Mouse (Mus musculus) MEL (cell line): ENCODE results near the gene Wdr5. TPM values are rescaled to one million over a fixed set of nuclear protein-coding genes. Genes with fewer than 3 reads are reported as not detected.

Source experiments
- DNase-seq: peaks from one replicate; pipeline ENCODE4 v3.0.0; 2011; ENCODE audit warnings: low read depth, low spot score
- H3K27ac ChIP-seq: 2 replicates; pipeline ENCODE4 v1.5.1; 2012; ENCODE audit warnings: low read depth, mild to moderate bottlenecking, control low read depth, low read length, moderate library complexity; ENCODE audit not compliant: control insufficient read depth
- H3K27me3 ChIP-seq, 2 experiments: fragments of 150-350 bp in 1 of 2; sonication (generic) in 1 of 2; 2 replicates each; pipeline ENCODE4 v1.6.1; 2012; ENCODE audit warnings: low read length in 2 of 2, mild to moderate bottlenecking in 2 of 2, improper control_type of control experiment in 1 of 2, moderate library complexity in 1 of 2; ENCODE audit not compliant: insufficient read depth in 2 of 2, control insufficient read depth in 1 of 2
- H3K36me3 ChIP-seq, 2 experiments: 2 replicates each; pipeline ENCODE4 v1.6.1; 2012 to 2014; ENCODE audit warnings: low read length in 2 of 2, improper control_type of control experiment in 1 of 2, inconsistent platforms in 1 of 2, mild to moderate bottlenecking in 1 of 2; ENCODE audit not compliant: insufficient read depth in 2 of 2, control insufficient read depth in 1 of 2
- H3K4me1 ChIP-seq, 2 experiments: fragments of 150-350 bp in 1 of 2; sonication (generic) in 1 of 2; 2 replicates each; pipeline ENCODE4 v1.6.1; 2012; ENCODE audit warnings: low read length in 2 of 2, improper control_type of control experiment in 1 of 2, mild to moderate bottlenecking in 1 of 2; ENCODE audit not compliant: insufficient read depth in 2 of 2, control insufficient read depth in 1 of 2
- H3K4me3 ChIP-seq, 2 experiments: fragments of 150-350 bp in 1 of 2; sonication (generic) in 1 of 2; 2 replicates each; pipeline ENCODE4 v1.5.1; 2012; ENCODE audit warnings: low read depth in 2 of 2, low read length in 2 of 2, mild to moderate bottlenecking in 2 of 2, moderate library complexity in 2 of 2, control low read depth in 1 of 2, improper control_type of control experiment in 1 of 2; ENCODE audit not compliant: control insufficient read depth in 1 of 2, insufficient read depth in 1 of 2
- H3K79me2 ChIP-seq: 2 replicates; pipeline ENCODE4 v1.6.1; 2012; ENCODE audit warnings: mild to moderate bottlenecking, low read length, moderate library complexity; ENCODE audit not compliant: control insufficient read depth, poor library complexity, insufficient read depth
- H3K9ac ChIP-seq: 2 replicates; pipeline ENCODE4 v1.6.1; 2012; ENCODE audit warnings: low read depth, mild to moderate bottlenecking, control low read depth, low read length, moderate library complexity; ENCODE audit not compliant: control insufficient read depth, poor library complexity, severe bottlenecking
- H3K9me3 ChIP-seq: fragments of 150-350 bp; sonication (generic); replicated peaks from 2 replicates; pipeline ENCODE4 v1.6.1; 2012; ENCODE audit warnings: mild to moderate bottlenecking, low read length, improper control_type of control experiment, moderate library complexity; ENCODE audit not compliant: insufficient read depth
- BHLHE40 ChIP-seq: IDR thresholded peaks from 2 replicates; pipeline ENCODE4 v1.6.1; 2012; ENCODE audit warnings: low read depth, mild to moderate bottlenecking, inconsistent platforms, low read length, improper control_type of control experiment, borderline replicate concordance
- CHD1 ChIP-seq: IDR thresholded peaks from 2 replicates; pipeline ENCODE4 v1.6.1; 2012; ENCODE audit warnings: low read depth, mild to moderate bottlenecking, inconsistent platforms, low read length, improper control_type of control experiment
- CHD2 ChIP-seq: IDR thresholded peaks from 2 replicates; pipeline ENCODE4 v1.6.1; 2011; ENCODE audit warnings: low read length, improper control_type of control experiment
- CTCF ChIP-seq, 3 experiments: IDR thresholded peaks in 2 of 3; conservative IDR thresholded peaks in 1 of 3; 2 replicates each; pipeline ENCODE4 v1.5.1; 2011 to 2012; ENCODE audit warnings: low read length in 3 of 3, low read depth in 2 of 3, mild to moderate bottlenecking in 2 of 3, improper control_type of control experiment in 1 of 3, inconsistent platforms in 1 of 3, mixed read lengths in 1 of 3, moderate library complexity in 1 of 3; ENCODE audit not compliant: control insufficient read depth in 1 of 3, insufficient read depth in 1 of 3, poor library complexity in 1 of 3, severe bottlenecking in 1 of 3
- E2F4 ChIP-seq: IDR thresholded peaks from 2 replicates; pipeline ENCODE4 v1.6.1; 2011; ENCODE audit warnings: low read depth, low read length, improper control_type of control experiment, borderline replicate concordance
- EP300 ChIP-seq, 2 experiments: IDR thresholded peaks; 2 replicates each; pipeline ENCODE4 v1.6.1; 2011; ENCODE audit warnings: improper control_type of control experiment in 2 of 2, low read length in 2 of 2, low read depth in 1 of 2, mild to moderate bottlenecking in 1 of 2
- ETS1 ChIP-seq: IDR thresholded peaks from 2 replicates; pipeline ENCODE4 v1.6.1; 2012; ENCODE audit warnings: low read depth, mild to moderate bottlenecking, inconsistent platforms, low read length, improper control_type of control experiment, moderate library complexity
- GABPA ChIP-seq: IDR thresholded peaks from 2 replicates; pipeline ENCODE4 v1.6.1; 2012; ENCODE audit warnings: low read depth, mild to moderate bottlenecking, inconsistent platforms, low read length, improper control_type of control experiment, moderate library complexity
- HCFC1 ChIP-seq: IDR thresholded peaks from 2 replicates; pipeline ENCODE4 v1.6.1; 2012; ENCODE audit warnings: low read depth, mild to moderate bottlenecking, inconsistent platforms, low read length, improper control_type of control experiment, moderate library complexity
- JUND ChIP-seq: IDR thresholded peaks from 2 replicates; pipeline ENCODE4 v1.6.1; 2011; ENCODE audit warnings: low read depth, mild to moderate bottlenecking, improper control_type of control experiment, low read length
- KAT2A ChIP-seq: conservative IDR thresholded peaks from 2 replicates; pipeline ENCODE4 v1.6.1; 2012; ENCODE audit warnings: low read depth, low read length, improper control_type of control experiment, inconsistent platforms
- MAFK ChIP-seq: IDR thresholded peaks from 2 replicates; pipeline ENCODE4 v1.6.1; 2011; ENCODE audit warnings: low read depth, mild to moderate bottlenecking, low read length, improper control_type of control experiment, borderline replicate concordance
- MAX ChIP-seq: IDR thresholded peaks from 2 replicates; pipeline ENCODE4 v1.6.1; 2011; ENCODE audit warnings: low read length, improper control_type of control experiment
- MEF2A ChIP-seq: IDR thresholded peaks from 2 replicates; pipeline ENCODE4 v1.6.1; 2014; ENCODE audit warnings: low read depth, mild to moderate bottlenecking, inconsistent platforms, low read length, improper control_type of control experiment; ENCODE audit not compliant: poor library complexity, insufficient replicate concordance, severe bottlenecking; ENCODE audit errors: extremely low read depth
- MXI1 ChIP-seq: IDR thresholded peaks from 2 replicates; pipeline ENCODE4 v1.6.1; 2011; ENCODE audit warnings: mild to moderate bottlenecking, low read depth, low read length, improper control_type of control experiment
- NELFE ChIP-seq: IDR thresholded peaks from 2 replicates; pipeline ENCODE4 v1.6.1; 2011; ENCODE audit warnings: low read depth, low read length, improper control_type of control experiment
- NRF1 ChIP-seq: IDR thresholded peaks from 2 replicates; pipeline ENCODE4 v1.6.1; 2014; ENCODE audit warnings: low read depth, mild to moderate bottlenecking, inconsistent platforms, low read length, improper control_type of control experiment, moderate library complexity; ENCODE audit not compliant: poor library complexity, insufficient read depth, severe bottlenecking
- POLR2A ChIP-seq, 2 experiments: IDR thresholded peaks; 2 replicates each; pipeline ENCODE4 v1.6.1; 2011 to 2012; ENCODE audit warnings: low read length in 2 of 2, mild to moderate bottlenecking in 2 of 2, control low read depth in 1 of 2, improper control_type of control experiment in 1 of 2, low read depth in 1 of 2, moderate library complexity in 1 of 2; ENCODE audit not compliant: control insufficient read depth in 1 of 2, insufficient read depth in 1 of 2, poor library complexity in 1 of 2
- POLR2AphosphoS2 ChIP-seq: IDR thresholded peaks from 2 replicates; pipeline ENCODE4 v1.6.1; 2011; ENCODE audit warnings: low read length, improper control_type of control experiment
- RAD21 ChIP-seq: IDR thresholded peaks from 2 replicates; pipeline ENCODE4 v1.6.1; 2011; ENCODE audit warnings: mild to moderate bottlenecking, low read depth, low read length, improper control_type of control experiment
- SIN3A ChIP-seq: IDR thresholded peaks from 2 replicates; pipeline ENCODE4 v1.6.1; 2012; ENCODE audit warnings: low read length, improper control_type of control experiment, inconsistent platforms
- SMC3 ChIP-seq: IDR thresholded peaks from 2 replicates; pipeline ENCODE4 v1.6.1; 2011; ENCODE audit warnings: low read depth, low read length, improper control_type of control experiment
- TAL1 ChIP-seq: IDR thresholded peaks from 2 replicates; pipeline ENCODE4 v1.6.1; 2012; ENCODE audit warnings: mild to moderate bottlenecking, inconsistent platforms, low read length, moderate library complexity, mixed read lengths
- TBP ChIP-seq: IDR thresholded peaks from 2 replicates; pipeline ENCODE4 v1.8.0; 2011; ENCODE audit warnings: low read depth, low read length, improper control_type of control experiment
- UBTF ChIP-seq: IDR thresholded peaks from 2 replicates; pipeline ENCODE4 v1.6.1; 2012; ENCODE audit warnings: low read depth, mild to moderate bottlenecking, inconsistent platforms, low read length, improper control_type of control experiment, moderate library complexity, borderline replicate concordance; ENCODE audit not compliant: insufficient read depth
- USF2 ChIP-seq, 2 experiments: IDR thresholded peaks; 2 replicates each; pipeline ENCODE4 v1.6.1; 2011 to 2012; ENCODE audit warnings: improper control_type of control experiment in 2 of 2, low read length in 2 of 2, borderline replicate concordance in 1 of 2, inconsistent platforms in 1 of 2, low read depth in 1 of 2, mild to moderate bottlenecking in 1 of 2; ENCODE audit not compliant: insufficient read depth in 1 of 2
- ZKSCAN1 ChIP-seq: IDR thresholded peaks from 2 replicates; pipeline ENCODE4 v1.6.1; 2012; ENCODE audit warnings: low read depth, mild to moderate bottlenecking, inconsistent platforms, low read length, improper control_type of control experiment, moderate library complexity
- ZMIZ1 ChIP-seq: IDR thresholded peaks from 2 replicates; pipeline ENCODE4 v1.6.1; 2012; ENCODE audit warnings: low read depth, mild to moderate bottlenecking, inconsistent platforms, low read length, improper control_type of control experiment, moderate library complexity
- ZNF384 ChIP-seq: IDR thresholded peaks from 2 replicates; pipeline ENCODE4 v1.6.1; 2012; ENCODE audit warnings: low read depth, mild to moderate bottlenecking, inconsistent platforms, low read length, improper control_type of control experiment
- polyA plus RNA-seq, 2 experiments: library from polyadenylated mRNA; stranded (reverse) in 1 of 2; unstranded in 1 of 2; fragments of >175 nt in 1 of 2; fragments of >200 nt in 1 of 2; gene quantifications; 2 replicates each; pipeline versions ENCODE4 v1.2.1 to v1.2.4; 2012; ENCODE audit warnings: low replicate concordance in 2 of 2, low read depth in 1 of 2; ENCODE audit not compliant: insufficient read length in 2 of 2, insufficient read depth in 1 of 2, missing spikeins in 1 of 2
- total RNA-seq: library from RNA; depleted of rRNA; stranded (reverse); fragments of 300-350 nt; gene quantifications from 2 replicates; pipeline ENCODE4 v1.2.3, GENCODE M21; 2012

Wdr5 gene
- total and polyA plus RNA-seq, 3 experiments: 78.3 to 96.9 TPM; not detected in 1

DNA sequence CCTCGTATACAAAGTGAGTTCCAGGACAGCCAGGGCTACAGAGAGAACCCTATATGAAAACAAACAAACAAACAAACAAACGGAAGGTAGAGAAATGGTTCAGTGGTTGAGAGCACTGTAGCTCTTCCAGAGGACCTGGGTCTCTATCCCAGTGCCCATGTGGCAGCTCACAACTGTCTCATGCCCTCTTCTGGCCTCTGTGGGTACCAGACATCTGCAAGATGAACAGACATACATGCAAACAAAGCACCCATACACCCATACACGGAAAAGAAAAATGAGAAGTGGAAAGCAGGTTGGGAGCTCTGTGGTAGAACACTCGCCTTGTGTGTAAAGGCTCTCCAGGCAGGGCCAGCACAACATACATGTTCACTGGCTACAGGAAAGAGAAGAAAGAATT lies 34.6 kb upstream of the Wdr5 start:
- Histone ChIP-seq H3K4me1 (peaks cover 12 to 15% of the 10 kb centered on the region in 2 experiments), H3K9ac (no peak overlapping the region), H3K4me3 (no peak overlapping the region), H3K9me3 (no peaks in the 10 kb centered on the region), H3K27me3 (no peaks in the 10 kb centered on the region), H3K79me2 (peaks cover under 1% of the 10 kb centered on the region), H3K27ac (no peak overlapping the region), H3K36me3 (peaks cover 0 to 15% of the 10 kb centered on the region in 2 experiments; a peak in 2 of 4 replicates)
- DNase-seq: peak; percentile 41
- no peak for TF ChIP-seq SMC3
- no peak for TF ChIP-seq UBTF
- no peak for TF ChIP-seq CHD1
- no peak for TF ChIP-seq POLR2AphosphoS2
- TF ChIP-seq RAD21: no peak
- no peak for TF ChIP-seq SIN3A
- no peak for TF ChIP-seq BHLHE40
- TF ChIP-seq POLR2A (IDR thresholded peaks at IDR 0.05; ENCODE audit: control insufficient read depth in 1 of 2, insufficient read depth in 1 of 2, low read depth in 1 of 2, low read length in 2 of 2, poor library complexity in 1 of 2): no peak
- TF ChIP-seq GABPA: no peak
- no peak for TF ChIP-seq NELFE
- no peak for TF ChIP-seq CHD2
- TF ChIP-seq JUND: no peak
- no peak for TF ChIP-seq CTCF (IDR thresholded peaks at IDR 0.05 in 2 of 3, conservative IDR thresholded peaks at IDR 0.05 in 1 of 3; ENCODE audit: control insufficient read depth in 1 of 3, insufficient read depth in 1 of 3, low read depth in 2 of 3, low read length in 3 of 3, poor library complexity in 1 of 3, severe bottlenecking in 1 of 3)
- TF ChIP-seq E2F4: no peak
- TF ChIP-seq MAX: no peak
- TF ChIP-seq NRF1: no peak
- TF ChIP-seq MXI1: no peak

DNA sequence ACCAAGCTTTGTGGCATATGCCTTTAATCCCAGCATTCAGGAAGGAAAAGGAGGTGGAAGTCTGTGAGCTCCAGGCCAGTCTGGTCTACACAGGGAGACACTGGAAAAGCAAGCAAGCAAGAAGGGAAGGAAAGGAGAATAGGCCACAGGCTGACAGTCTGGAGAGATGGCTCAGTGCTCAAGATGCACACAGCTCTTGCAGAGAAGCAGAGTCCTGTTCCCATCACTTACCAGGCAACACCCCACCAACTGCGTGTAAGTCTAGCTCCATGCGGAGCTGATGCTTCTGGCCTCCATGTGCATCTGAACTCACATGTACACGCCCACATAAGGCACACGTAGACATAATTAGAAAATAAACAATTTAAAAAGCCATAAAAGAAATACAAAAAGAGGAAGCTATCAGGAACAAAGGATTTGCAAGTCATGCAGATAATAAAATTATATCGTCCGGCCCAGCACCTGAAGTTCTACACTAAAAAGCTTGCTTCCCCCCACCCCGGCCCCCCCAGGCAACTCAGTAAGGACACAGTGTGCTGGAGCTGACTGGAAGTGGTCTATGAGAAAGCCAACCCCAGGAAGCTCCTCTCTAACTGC lies 32.6 kb upstream of the Wdr5 start:
- H3K9me3 ChIP-seq: no peaks in the 10 kb centered on the region
- DNase-seq: peak; percentile 83
- H3K4me1 ChIP-seq: peaks cover 15 to 21% of the 10 kb centered on the region in 2 experiments
- H3K9ac ChIP-seq: peak overlapping the region; percentile 10; the same call in 1 of the 2 replicates
- peak overlapping the region; percentile 2 to 20; a peak in 3 of 4 replicates for H3K4me3 ChIP-seq
- no peaks in the 10 kb centered on the region for H3K79me2 ChIP-seq
- H3K36me3 ChIP-seq: peaks cover 0 to 23% of the 10 kb centered on the region in 2 experiments; a peak in 2 of 4 replicates
- H3K27ac ChIP-seq: peak overlapping the region; percentile 49
- H3K27me3 ChIP-seq: no peaks in the 10 kb centered on the region
- TF ChIP-seq ZNF384 (0 out of 2 replicates have a peak, but pooled peaks have one; percentile 9), HCFC1 (peak; percentile 52; the same call in 1 of the 2 replicates), USF2 (IDR thresholded peaks at IDR 0.05; ENCODE audit: borderline replicate concordance in 1 of 2, insufficient read depth in 1 of 2, low read depth in 1 of 2, low read length in 2 of 2) (no peak), SIN3A (peak; percentile 85), TAL1 (peak; percentile 11; the same call in 1 of the 2 replicates), MAFK (no peak; the same call in 1 of the 2 replicates), SMC3 (no peak), UBTF (no peak), KAT2A (no peak), ZKSCAN1 (no peak), ZMIZ1 (no peak), TBP (peak; percentile 91), MEF2A (0 out of 2 replicates have a peak, but pooled peaks have one; percentile 42), CHD2 (no peak), BHLHE40 (no peak), EP300 (IDR thresholded peaks at IDR 0.05; ENCODE audit: low read depth in 1 of 2, low read length in 2 of 2) (peak; percentile 73 to 78; a peak in 3 of 4 replicates), CTCF (IDR thresholded peaks at IDR 0.05 in 2 of 3, conservative IDR thresholded peaks at IDR 0.05 in 1 of 3; ENCODE audit: control insufficient read depth in 1 of 3, insufficient read depth in 1 of 3, low read depth in 2 of 3, low read length in 3 of 3, poor library complexity in 1 of 3, severe bottlenecking in 1 of 3) (no peak), MAX (peak; percentile 88), ETS1 (peak; percentile 86)
